8 mouse cellular contexts compared by ENCODE assay signal in the genomic region with DNA sequence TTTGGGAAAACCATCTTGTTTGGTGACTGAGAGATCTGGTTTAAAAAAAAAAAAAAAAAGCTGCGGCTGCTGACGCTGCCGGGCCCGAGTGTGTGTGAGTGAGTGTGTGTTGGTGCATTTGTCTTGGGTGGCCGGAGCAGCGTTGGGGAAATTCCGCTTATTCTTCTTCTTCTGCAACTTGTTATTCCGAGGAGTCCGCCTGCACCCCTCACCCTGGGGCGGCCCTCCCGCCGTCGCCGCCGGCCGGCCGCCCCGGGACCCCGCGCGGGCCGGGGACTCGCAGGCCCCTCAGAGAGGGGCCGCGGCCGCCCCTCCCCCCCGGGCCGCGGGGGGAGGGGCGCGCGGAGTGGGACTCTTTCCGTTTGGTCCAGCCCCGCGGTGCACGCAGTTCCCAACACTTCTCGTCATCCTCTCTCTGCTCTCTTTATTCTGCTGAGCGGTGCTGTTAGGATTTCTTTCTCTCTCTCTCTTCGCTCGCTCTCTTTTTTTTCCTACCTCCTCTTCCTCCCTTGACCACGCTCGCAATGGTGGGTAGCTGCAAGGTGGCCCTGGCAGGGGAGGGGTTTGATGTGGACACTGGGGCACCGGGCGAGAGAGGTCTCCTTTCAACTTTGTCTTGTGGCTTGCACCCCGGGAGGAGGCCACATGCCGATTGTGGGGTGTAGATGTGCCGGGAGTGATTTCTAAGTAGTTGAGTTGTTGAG.
A peak's percentile ranks its signal among the peaks of the same experiment; 100 is the strongest.
DNase-seq lines count a peak whose midpoint lies in the region; ATAC-seq and TF ChIP-seq lines count a peak whose summit lies in the region.

No protein-coding gene starts in this region.

- H3K27ac ChIP-seq in forebrain, embryonic 13.5 days: peak overlapping the region; percentile 100
- H3K27ac ChIP-seq in layer of hippocampus, adult 2 months: peak overlapping the region; percentile 98

- H3K4me3 ChIP-seq in E14TG2a.4 (replicated peaks; ENCODE audit: low read length): peak overlapping the region; percentile 88
- H3K4me3 ChIP-seq in forebrain, embryonic 13.5 days: peak overlapping the region; percentile 79
- H3K4me3 ChIP-seq in layer of hippocampus, adult 2 months: peak overlapping the region; percentile 81

- no peaks in the 10 kb centered on the region for H3K9me3 ChIP-seq in E14TG2a.4 (ENCODE audit: low read length)
- H3K9me3 ChIP-seq in forebrain, embryonic 13.5 days (replicated peaks): no peaks in the 10 kb centered on the region

- peak; percentile 59 for DNase-seq in brain, adult 2 months (ENCODE audit: low read depth, low spot score)
- peak; percentile 22 for DNase-seq in heart, postnatal 25 days (ENCODE audit: low spot score)
- DNase-seq in layer of hippocampus, adult 2 months (ENCODE audit: low spot score in 2 of 2): peak in 1 of 2 experiments; percentile 18
- peak; percentile 52 for DNase-seq in lung, postnatal 14 days
- DNase-seq in retina, postnatal 1 day: peak; percentile 79
- peak; percentile 31 for DNase-seq in urinary bladder, postnatal 14 days (ENCODE audit: low spot score)

- under 1% methylated on average over 38 of the region's 47 CpGs for WGBS in forebrain, embryonic 13.5 days

- H3K36me3 ChIP-seq in E14TG2a.4 (ENCODE audit: insufficient read depth, low read length): no peaks in the 10 kb centered on the region
- no peaks in the 10 kb centered on the region for H3K36me3 ChIP-seq in forebrain, embryonic 13.5 days (ENCODE audit: poor library complexity, severe bottlenecking)

- peak overlapping the region; percentile 82 for H3K4me2 ChIP-seq in forebrain, embryonic 13.5 days

- peaks cover 34% of the 10 kb centered on the region for H3K4me1 ChIP-seq in E14TG2a.4 (replicated peaks; ENCODE audit: low read depth, low read length)
- H3K4me1 ChIP-seq in forebrain, embryonic 13.5 days: peaks cover 52% of the 10 kb centered on the region

- peak; percentile 31 for ATAC-seq in forebrain, embryonic 13.5 days

- TF ChIP-seq CTCF in E14TG2a.4 (conservative IDR thresholded peaks at IDR 0.05; ENCODE audit: low read length): no peak
- no peak for TF ChIP-seq CTCF in layer of hippocampus, adult 2 months (conservative IDR thresholded peaks at IDR 0.05)

- intact Hi-C loops in heart, postnatal 25 days (cut with DNase I): loop anchor here (2.0 to 10.0 kb wide), 3 partner anchors 200 to 252 kb away; no protein-coding TSS in a partner anchor

- H3K9ac ChIP-seq in forebrain, embryonic 13.5 days: peak overlapping the region; percentile 90

- H3K27me3 ChIP-seq in E14TG2a.4 (ENCODE audit: insufficient read depth, low read length): no peaks in the 10 kb centered on the region
- no peaks in the 10 kb centered on the region for H3K27me3 ChIP-seq in forebrain, embryonic 13.5 days
